Mouse (Mus musculus): Measurements from ENCODE around the gene Tpmt. TPM values are rescaled to one million over a fixed set of nuclear protein-coding genes. Genes with fewer than 3 reads are reported as not detected.

Tpmt gene
- 11.6 and 15.9 TPM in 2 replicates for total RNA-seq (2014; rRNA removed)
- 10.8 and 12.0 TPM in 2 replicates for polyA plus RNA-seq (2015; fragmentation: Nextera tagmentation; extraction: Ambion mirVana)

DNA sequence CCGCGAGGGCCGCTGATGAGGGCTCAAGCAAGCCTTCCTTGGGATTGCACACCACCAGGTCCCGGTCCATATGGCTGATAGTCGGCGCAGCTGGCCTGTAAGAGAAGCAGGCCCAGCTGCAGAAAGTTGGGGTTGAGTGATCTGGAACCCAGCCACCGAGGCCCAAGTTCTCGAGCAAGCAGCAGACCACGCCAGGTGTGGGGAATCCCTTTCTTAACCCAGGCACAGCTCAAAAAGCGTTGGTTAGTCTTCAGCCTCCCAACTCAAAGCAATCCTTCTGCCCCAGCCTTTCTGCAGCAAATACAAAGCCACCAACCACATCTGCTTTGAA lies at the start of gene Tpmt:
TSS of gene Tpmt (minus strand) at position 121 of the 331 bp plus-strand sequence.
- Histone ChIP-seq H3K27ac (ENCODE audit: low read depth, low read length) (peak within 1 kb of the TSS; percentile 71), H3K9me3 (ENCODE audit: low read length) (no peaks in the 10 kb centered on the region), H3K27me3 (ENCODE audit: insufficient read depth, low read length) (no peaks in the 10 kb centered on the region), H3K36me3 (ENCODE audit: insufficient read depth, low read length) (no peaks in the 10 kb centered on the region), H3K4me2 (ENCODE audit: low read depth, low read length, poor library complexity, severe bottlenecking) (peak within 1 kb of the TSS; percentile 97), H3K4me1 (ENCODE audit: insufficient read depth, low read length) (no peaks in the 10 kb centered on the region), H3K4me3 (ENCODE audit: low read depth, low read length) (peak within 1 kb of the TSS; percentile 89), H3K9ac (replicated peaks; ENCODE audit: low read length, poor library complexity, severe bottlenecking) (peak within 1 kb of the TSS; percentile 75)
- no peak for DNase-seq (ENCODE audit: low spot score)
- WGBS: 13% methylated on average over 10 of the region's 10 CpGs
- ATAC-seq (ENCODE audit: low FRiP score): no peak
- TF ChIP-seq CTCF (IDR thresholded peaks at IDR 0.05): no peak

DNA sequence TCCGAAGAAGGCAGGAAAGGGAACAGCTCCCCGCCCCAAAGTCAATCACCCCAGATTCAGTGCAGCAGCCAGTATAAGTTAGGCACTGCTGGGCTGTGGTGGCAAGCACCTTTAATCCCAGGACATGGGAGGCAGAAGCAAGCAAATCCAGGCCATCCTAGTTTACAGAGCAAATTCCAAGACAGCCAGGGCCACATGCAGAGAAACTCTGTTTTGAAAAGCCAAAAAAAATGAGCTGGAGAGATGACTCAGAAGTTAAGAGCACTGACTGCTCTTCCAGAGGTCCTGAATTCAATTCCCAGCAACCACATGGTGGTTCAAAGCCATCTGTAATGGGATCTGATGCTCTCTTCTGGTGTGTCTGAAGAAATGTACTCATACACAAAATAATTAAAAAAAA lies 49.3 kb upstream of the Tpmt start:
- no peak for TF ChIP-seq CTCF (IDR thresholded peaks at IDR 0.05)
- Histone ChIP-seq H3K9ac (replicated peaks; ENCODE audit: low read length, poor library complexity, severe bottlenecking) (no peak overlapping the region), H3K4me1 (ENCODE audit: insufficient read depth, low read length) (no peaks in the 10 kb centered on the region), H3K9me3 (ENCODE audit: low read length) (no peaks in the 10 kb centered on the region), H3K4me2 (ENCODE audit: low read depth, low read length, poor library complexity, severe bottlenecking) (no peak overlapping the region), H3K4me3 (ENCODE audit: low read depth, low read length) (no peak overlapping the region), H3K36me3 (ENCODE audit: insufficient read depth, low read length) (peaks cover 12% of the 10 kb centered on the region), H3K27me3 (ENCODE audit: insufficient read depth, low read length) (no peaks in the 10 kb centered on the region), H3K27ac (ENCODE audit: low read depth, low read length) (no peak overlapping the region)
- ATAC-seq (ENCODE audit: low FRiP score) (no peak), DNase-seq (ENCODE audit: low spot score) (no peak)
- 98% methylated on average over 2 of the region's 2 CpGs for WGBS

DNA sequence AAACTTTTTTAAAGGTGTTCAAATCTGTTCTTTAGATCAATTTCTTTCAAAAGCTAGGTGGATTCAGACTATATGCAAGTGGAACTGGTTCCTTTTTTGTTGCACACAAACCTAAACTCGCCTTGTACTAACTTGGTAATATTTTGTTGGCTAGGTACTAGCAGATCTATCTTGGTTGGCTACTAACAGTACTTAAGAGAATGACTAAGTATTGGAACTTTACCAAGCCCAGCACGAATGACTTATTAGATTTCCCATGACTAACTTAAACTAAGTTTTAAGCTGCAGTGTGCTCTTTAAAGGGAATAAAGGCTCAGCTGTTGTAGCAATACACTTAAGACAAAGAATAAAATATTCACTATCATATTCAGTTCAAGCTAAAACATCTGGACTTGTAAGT lies 44.7 kb upstream of the Tpmt start:
- Histone ChIP-seq H3K4me2 (ENCODE audit: low read depth, low read length, poor library complexity, severe bottlenecking) (no peak overlapping the region), H3K27me3 (ENCODE audit: insufficient read depth, low read length) (no peaks in the 10 kb centered on the region), H3K27ac (ENCODE audit: low read depth, low read length) (no peak overlapping the region), H3K4me1 (ENCODE audit: insufficient read depth, low read length) (no peaks in the 10 kb centered on the region), H3K36me3 (ENCODE audit: insufficient read depth, low read length) (peaks cover 21% of the 10 kb centered on the region), H3K9ac (replicated peaks; ENCODE audit: low read length, poor library complexity, severe bottlenecking) (no peak overlapping the region), H3K4me3 (ENCODE audit: low read depth, low read length) (no peak overlapping the region), H3K9me3 (ENCODE audit: low read length) (no peaks in the 10 kb centered on the region)
- ATAC-seq (ENCODE audit: low FRiP score): no peak
- no peak for TF ChIP-seq CTCF (IDR thresholded peaks at IDR 0.05)
- WGBS: 86% methylated on average over 2 of the region's 2 CpGs
- DNase-seq (ENCODE audit: low spot score): no peak

DNA sequence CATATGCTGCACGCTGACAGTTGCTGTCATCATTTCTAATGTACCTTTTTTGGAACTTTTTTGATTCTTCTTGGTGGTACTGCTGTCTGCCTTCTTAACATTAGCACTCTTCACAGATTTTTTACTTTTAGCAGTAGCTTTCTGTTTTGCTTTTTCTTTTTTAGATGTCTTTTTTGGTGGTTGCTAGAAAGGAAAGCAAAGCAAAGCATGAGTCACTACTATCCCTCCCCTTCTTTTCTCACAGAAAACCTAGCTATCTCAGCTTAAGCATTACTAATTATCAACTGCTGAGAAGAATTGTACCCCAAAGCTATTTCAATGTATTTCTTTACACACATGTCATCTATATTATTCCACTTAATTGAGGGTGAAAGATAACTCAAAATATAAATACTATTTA lies 43.9 kb upstream of the Tpmt start:
- TF ChIP-seq CTCF (IDR thresholded peaks at IDR 0.05): no peak
- peaks cover 17% of the 10 kb centered on the region; the same call in 1 of the 2 replicates for H3K36me3 ChIP-seq (ENCODE audit: insufficient read depth, low read length)

DNA sequence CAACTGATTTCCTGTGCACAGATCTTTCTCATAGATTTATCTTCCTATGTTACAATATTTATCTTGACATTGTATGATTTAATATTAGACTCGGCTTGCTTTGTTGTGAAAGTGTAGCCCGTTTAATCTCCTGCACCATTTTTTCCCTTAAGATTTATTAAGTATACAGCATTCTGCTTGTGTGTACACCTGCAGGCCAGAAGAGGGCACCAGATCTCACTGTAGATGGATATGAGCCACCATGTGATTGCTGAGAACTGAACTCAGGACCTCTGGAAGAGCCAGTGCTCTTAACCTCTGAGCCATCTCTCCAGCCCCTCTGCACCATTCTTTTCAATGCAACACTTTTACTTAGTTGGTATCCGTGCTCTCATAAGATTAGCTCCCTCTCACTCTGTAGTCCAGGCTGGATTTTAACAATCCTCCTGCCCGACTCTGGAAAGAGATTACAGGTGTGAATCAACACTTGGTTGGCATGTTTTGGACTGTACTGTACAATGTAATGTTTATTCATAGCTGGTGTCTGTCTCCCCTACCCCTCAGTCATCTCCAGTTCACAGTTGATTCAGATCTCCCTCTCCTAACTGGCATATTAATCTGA lies 36.5 kb upstream of the Tpmt start:
- no peak for ATAC-seq (ENCODE audit: low FRiP score)
- Histone ChIP-seq H3K9me3 (ENCODE audit: low read length) (no peaks in the 10 kb centered on the region), H3K36me3 (ENCODE audit: insufficient read depth, low read length) (peaks cover 55% of the 10 kb centered on the region), H3K27me3 (ENCODE audit: insufficient read depth, low read length) (no peaks in the 10 kb centered on the region), H3K4me1 (ENCODE audit: insufficient read depth, low read length) (no peaks in the 10 kb centered on the region), H3K4me2 (ENCODE audit: low read depth, low read length, poor library complexity, severe bottlenecking) (no peak overlapping the region), H3K27ac (ENCODE audit: low read depth, low read length) (no peak overlapping the region), H3K9ac (replicated peaks; ENCODE audit: low read length, poor library complexity, severe bottlenecking) (no peak overlapping the region), H3K4me3 (ENCODE audit: low read depth, low read length) (no peak overlapping the region)
- peak; percentile 56 for TF ChIP-seq CTCF (IDR thresholded peaks at IDR 0.05)
- WGBS: 88% methylated on average over 4 of the region's 4 CpGs
- DNase-seq (ENCODE audit: low spot score): no peak

More for the DNA sequence above, 43.9 kb upstream of the Tpmt start:
- H3K4me1 ChIP-seq (ENCODE audit: insufficient read depth, low read length): no peaks in the 10 kb centered on the region
- ATAC-seq (ENCODE audit: low FRiP score): no peak
- H3K27ac ChIP-seq (ENCODE audit: low read depth, low read length): no peak overlapping the region
- H3K9ac ChIP-seq (replicated peaks; ENCODE audit: low read length, poor library complexity, severe bottlenecking): no peak overlapping the region
- no peaks in the 10 kb centered on the region for H3K27me3 ChIP-seq (ENCODE audit: insufficient read depth, low read length)
- no peaks in the 10 kb centered on the region for H3K9me3 ChIP-seq (ENCODE audit: low read length)
- no peak overlapping the region for H3K4me2 ChIP-seq (ENCODE audit: low read depth, low read length, poor library complexity, severe bottlenecking)
- no peak for DNase-seq (ENCODE audit: low spot score)
- WGBS: 84% methylated on average over 1 of the region's 1 CpGs
- H3K4me3 ChIP-seq (ENCODE audit: low read depth, low read length): no peak overlapping the region

DNA sequence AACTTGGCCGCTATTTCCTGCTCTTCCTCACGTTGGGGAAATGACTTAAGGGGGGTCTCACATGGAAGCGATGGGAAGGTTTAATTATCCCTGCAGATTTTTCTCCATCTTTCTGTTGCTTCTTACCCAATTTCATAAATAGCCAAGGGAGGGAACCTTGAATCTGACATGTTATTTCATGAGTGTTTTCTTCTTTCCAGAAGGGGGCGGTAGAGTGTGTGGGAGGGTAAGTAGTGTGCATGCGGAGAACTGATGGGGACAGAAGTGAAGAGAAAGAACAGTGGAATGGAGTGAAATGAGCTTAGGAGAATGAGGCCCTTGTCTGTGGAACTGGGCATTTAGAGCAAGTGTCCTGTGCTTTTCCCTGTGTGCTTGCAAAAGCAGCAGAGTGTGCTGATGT lies 34.3 kb upstream of the Tpmt start:
- Histone ChIP-seq H3K27me3 (ENCODE audit: insufficient read depth, low read length) (no peaks in the 10 kb centered on the region), H3K4me2 (ENCODE audit: low read depth, low read length, poor library complexity, severe bottlenecking) (no peak overlapping the region), H3K9ac (replicated peaks; ENCODE audit: low read length, poor library complexity, severe bottlenecking) (no peak overlapping the region), H3K27ac (ENCODE audit: low read depth, low read length) (no peak overlapping the region), H3K36me3 (ENCODE audit: insufficient read depth, low read length) (peaks cover 67% of the 10 kb centered on the region), H3K4me3 (ENCODE audit: low read depth, low read length) (no peak overlapping the region), H3K9me3 (ENCODE audit: low read length) (no peaks in the 10 kb centered on the region), H3K4me1 (ENCODE audit: insufficient read depth, low read length) (no peaks in the 10 kb centered on the region)
- DNase-seq (ENCODE audit: low spot score) (no peak), ATAC-seq (ENCODE audit: low FRiP score) (no peak)
- peak; percentile 53 for TF ChIP-seq CTCF (IDR thresholded peaks at IDR 0.05)
- WGBS: 76% methylated on average over 5 of the region's 5 CpGs
